Mouse (Mus musculus) layer of hippocampus, adult 8-10 months (tissue): ENCODE data around the gene Igfals. TPM values are rescaled to one million over a fixed set of nuclear protein-coding genes. Genes with fewer than 3 reads are reported as not detected.

Source experiments
- total RNA-seq, 4 experiments: library from RNA; stranded (reverse); gene quantifications; 2 replicates each; pipeline ENCODE4 v1.2.4; 2022

Gene Igfals
- total RNA-seq, 4 experiments from 2014 or later: not detected

Other genes with a start within 250 kb of the Igfals start
- 100 to 1,000 TPM; 149 to 212 (median 191) TPM for gene Tsc2, start 233.4 kb upstream of the Igfals start, total RNA-seq
- gene Nthl1, start 233.3 kb upstream of the Igfals start, total RNA-seq: 1 to 10 TPM; 6.5 to 9.1 (median 7.6) TPM
- 10 to 100 TPM; 41.9 to 48.7 (median 44.1) TPM for gene Slc9a3r2, start 215.7 kb upstream of the Igfals start, total RNA-seq
- 1 to 10 TPM in 3 of 4 experiments, not detected in 1; 1.1 to 2.6 (median 2.5) TPM for gene Npw, start 207.5 kb upstream of the Igfals start, total RNA-seq
- 10 to 100 TPM; 36.8 to 41.6 (median 38.2) TPM for gene Zfp598, start 196.3 kb upstream of the Igfals start, total RNA-seq
- 100 to 1,000 TPM; 137 to 165 (median 150) TPM for gene Syngr3, start 176.0 kb upstream of the Igfals start, total RNA-seq
- 10 to 100 TPM; 17.9 to 23.4 (median 21.1) TPM for gene Gfer, start 169.8 kb upstream of the Igfals start, total RNA-seq
- gene Noxo1, start 169.8 kb upstream of the Igfals start, total RNA-seq: 1 to 10 TPM; 2.0 to 4.3 (median 3.4) TPM
- 10 to 100 TPM; 24.2 to 32.3 (median 27.8) TPM for gene Tbl3, start 158.3 kb upstream of the Igfals start, total RNA-seq
- under 1 TPM in 2 of 4 experiments, not detected in 2; 0.36 to 0.47 TPM for gene Rnf151, start 147.9 kb upstream of the Igfals start, total RNA-seq
- 100 to 1,000 TPM; 282 to 365 (median 323) TPM for gene Rps2, start 147.9 kb upstream of the Igfals start, total RNA-seq
- gene Ndufb10, start 141.5 kb upstream of the Igfals start, total RNA-seq: 100 to 1,000 TPM; 214 to 227 (median 222) TPM
- under 1 TPM; 0.23 to 0.77 (median 0.54) TPM for gene Rpl3l, start 138.2 kb upstream of the Igfals start, total RNA-seq
- gene Msrb1, start 129.4 kb upstream of the Igfals start, total RNA-seq: 10 to 100 TPM; 41.1 to 50.5 (median 47.2) TPM
- under 1 TPM in 1 of 4 experiments, not detected in 3; 0.23 TPM for gene Hs3st6, start 113.0 kb upstream of the Igfals start, total RNA-seq
- not detected for gene Meiob, start 61.7 kb upstream of the Igfals start, total RNA-seq
- gene Hagh, start 25.9 kb upstream of the Igfals start, total RNA-seq: 100 to 1,000 TPM; 121 to 133 (median 126) TPM
- 10 to 100 TPM; 18.5 to 21.1 (median 20.6) TPM for gene Fahd1, start 15.6 kb upstream of the Igfals start, total RNA-seq
- gene Nubp2, start 20.4 kb downstream of the Igfals start, total RNA-seq: 10 to 100 TPM; 32.1 to 36.8 (median 33.3) TPM
- gene Spsb3, start 20.6 kb downstream of the Igfals start, total RNA-seq: 10 to 100 TPM; 40.6 to 45.3 (median 41.8) TPM
- 10 to 100 TPM; 54.6 to 64.3 (median 62.0) TPM for gene Eme2, start 29.1 kb downstream of the Igfals start, total RNA-seq
- 10 to 100 TPM; 63.3 to 78.7 (median 73.4) TPM for gene Mrps34, start 29.1 kb downstream of the Igfals start, total RNA-seq
- 10 to 100 TPM; 50.9 to 64.2 (median 51.9) TPM for gene Nme3, start 30.5 kb downstream of the Igfals start, total RNA-seq
- 100 to 1,000 TPM; 384 to 435 (median 406) TPM for gene Mapk8ip3, start 71.0 kb downstream of the Igfals start, total RNA-seq
- gene Jpt2, start 94.7 kb downstream of the Igfals start, total RNA-seq: 1 to 10 TPM; 5.5 to 8.8 (median 7.9) TPM
- 10 to 100 TPM; 25.2 to 28.6 (median 26.7) TPM for gene Cramp1l, start 149.8 kb downstream of the Igfals start, total RNA-seq
- 10 to 100 TPM; 22.1 to 25.1 (median 23.5) TPM for gene Ift140, start 150.1 kb downstream of the Igfals start, total RNA-seq
- 1 to 10 TPM; 7.4 to 9.3 (median 8.1) TPM for gene Tmem204, start 217.6 kb downstream of the Igfals start, total RNA-seq
- gene Telo2, start 250.0 kb downstream of the Igfals start, total RNA-seq: 10 to 100 TPM; 32.8 to 38.7 (median 36.8) TPM